8 mouse cellular contexts compared by ENCODE assay signal in genomic region chr11:5160722-5161485, GRCm38 (mm10). TPM values are rescaled to one million over a fixed set of nuclear protein-coding genes. Genes with fewer than 3 reads are reported as not detected.
A peak's percentile ranks its signal among the peaks of the same experiment; 100 is the strongest.
DNase-seq lines count a peak whose midpoint lies in the region; ATAC-seq and TF ChIP-seq lines count a peak whose summit lies in the region.

No protein-coding gene starts in this region.

- H3K4me3 ChIP-seq in heart, postnatal 0 days (ENCODE audit: low read depth, low read length): no peak overlapping the region
- no peak overlapping the region for H3K4me3 ChIP-seq in cortical plate, adult 2 months (ENCODE audit: insufficient read depth, low read length)
- no peak overlapping the region for H3K4me3 ChIP-seq in neural tube, embryonic 11.5 days (ENCODE audit: low read depth, low read length)
- no peak overlapping the region for H3K4me3 ChIP-seq in hindbrain, embryonic 12.5 days
- H3K4me3 ChIP-seq in forebrain, embryonic 11.5 days (ENCODE audit: low read depth, low read length): no peak overlapping the region

- H3K4me1 ChIP-seq in heart, postnatal 0 days (ENCODE audit: control insufficient read depth, insufficient read depth): peaks cover 7% of the 10 kb centered on the region; the same call in 1 of the 2 replicates
- peaks cover 5% of the 10 kb centered on the region for H3K4me1 ChIP-seq in cortical plate, adult 2 months (ENCODE audit: control insufficient read depth, insufficient read depth, low read length)
- no peaks in the 10 kb centered on the region for H3K4me1 ChIP-seq in neural tube, embryonic 11.5 days (ENCODE audit: control insufficient read depth, insufficient read depth, low read length)
- H3K4me1 ChIP-seq in hindbrain, embryonic 12.5 days: peaks cover 12% of the 10 kb centered on the region
- H3K4me1 ChIP-seq in forebrain, embryonic 11.5 days (replicated peaks; ENCODE audit: control insufficient read depth, insufficient read depth, low read length): peaks cover 8% of the 10 kb centered on the region; the same call in 1 of the 2 replicates

- H3K36me3 ChIP-seq in heart, postnatal 0 days (replicated peaks; ENCODE audit: control insufficient read depth, insufficient read depth, low read length): no peaks in the 10 kb centered on the region
- H3K36me3 ChIP-seq in neural tube, embryonic 11.5 days (ENCODE audit: control insufficient read depth, insufficient read depth, low read length): no peaks in the 10 kb centered on the region
- H3K36me3 ChIP-seq in hindbrain, embryonic 12.5 days: no peaks in the 10 kb centered on the region
- H3K36me3 ChIP-seq in forebrain, embryonic 11.5 days (ENCODE audit: control insufficient read depth, insufficient read depth, low read length): no peaks in the 10 kb centered on the region

- no peak for TF ChIP-seq POLR2A in cortical plate, adult 2 months (IDR thresholded peaks at IDR 0.05; ENCODE audit: extremely low read depth, insufficient read depth, low read length)

- WGBS in heart, postnatal 0 days: 71% methylated on average over 17 of the region's 17 CpGs
- WGBS in neural tube, embryonic 11.5 days: 74% methylated on average over 17 of the region's 17 CpGs
- 71% methylated on average over 17 of the region's 17 CpGs for WGBS in hindbrain, embryonic 12.5 days
- 72% methylated on average over 17 of the region's 17 CpGs for WGBS in forebrain, embryonic 11.5 days

- no peak overlapping the region for H3K27ac ChIP-seq in heart, postnatal 0 days (ENCODE audit: low read depth)
- H3K27ac ChIP-seq in cortical plate, adult 2 months (ENCODE audit: insufficient read depth, low read length): no peak overlapping the region
- H3K27ac ChIP-seq in neural tube, embryonic 11.5 days (ENCODE audit: low read depth, low read length): no peak overlapping the region
- no peak overlapping the region for H3K27ac ChIP-seq in hindbrain, embryonic 12.5 days
- no peak overlapping the region for H3K27ac ChIP-seq in forebrain, embryonic 11.5 days (ENCODE audit: low read depth, low read length)

- no peak overlapping the region for H3K4me2 ChIP-seq in heart, postnatal 0 days (ENCODE audit: low read depth, low read length)
- no peak overlapping the region for H3K4me2 ChIP-seq in neural tube, embryonic 11.5 days (ENCODE audit: low read depth)
- no peak overlapping the region for H3K4me2 ChIP-seq in hindbrain, embryonic 12.5 days (replicated peaks)
- H3K4me2 ChIP-seq in forebrain, embryonic 11.5 days (ENCODE audit: low read depth, low read length, severe bottlenecking): no peak overlapping the region

- DNase-seq in heart, postnatal 0 days (ENCODE audit: low spot score): no peak
- no peak for DNase-seq in heart, adult 8-10 months (ENCODE audit: low spot score)
- DNase-seq in right cerebral cortex, postnatal 14 days: peak; percentile 38
- DNase-seq in right cerebral cortex, adult 18-20 months: no peak
- DNase-seq in neural tube, embryonic 11.5 days (ENCODE audit: low spot score): peak; percentile 37
- no peak for DNase-seq in forebrain, embryonic 11.5 days (ENCODE audit: low spot score)

- no peak for ATAC-seq in heart, postnatal 0 days (ENCODE audit: insufficient read depth, low read depth)
- ATAC-seq in neural tube, embryonic 11.5 days (ENCODE audit: insufficient read depth, low FRiP score, low TSS enrichment): no peak
- ATAC-seq in hindbrain, embryonic 12.5 days (ENCODE audit: low FRiP score): no peak
- ATAC-seq in forebrain, embryonic 11.5 days (replicated peaks; ENCODE audit: low FRiP score): no peak

- TF ChIP-seq EP300 in heart, postnatal 0 days (IDR thresholded peaks at IDR 0.05; ENCODE audit: low read depth): no peak

- H3K9me3 ChIP-seq in heart, postnatal 0 days (replicated peaks; ENCODE audit: control insufficient read depth, low read length): 0 out of 2 replicates have a peak, but pooled peaks cover 5% of the 10 kb centered on the region
- H3K9me3 ChIP-seq in neural tube, embryonic 11.5 days (ENCODE audit: control insufficient read depth, low read length): no peaks in the 10 kb centered on the region
- H3K9me3 ChIP-seq in hindbrain, embryonic 12.5 days (replicated peaks): 0 out of 2 replicates have a peak, but pooled peaks cover 5% of the 10 kb centered on the region
- peaks cover 5% of the 10 kb centered on the region for H3K9me3 ChIP-seq in forebrain, embryonic 11.5 days (ENCODE audit: control insufficient read depth, low read length)

- TF ChIP-seq CTCF in heart, postnatal 0 days (IDR thresholded peaks at IDR 0.05; ENCODE audit: low read depth): peak; percentile 65
- TF ChIP-seq CTCF in cortical plate, adult 2 months (IDR thresholded peaks at IDR 0.05; ENCODE audit: extremely low read depth, insufficient read depth, low read length): peak; percentile 56

- no peak overlapping the region for H3K9ac ChIP-seq in heart, postnatal 0 days (replicated peaks; ENCODE audit: low read depth, low read length)
- no peak overlapping the region for H3K9ac ChIP-seq in neural tube, embryonic 11.5 days (ENCODE audit: low read length)
- no peak overlapping the region for H3K9ac ChIP-seq in hindbrain, embryonic 12.5 days
- H3K9ac ChIP-seq in forebrain, embryonic 11.5 days (ENCODE audit: low read length): no peak overlapping the region

- no peaks in the 10 kb centered on the region for H3K27me3 ChIP-seq in heart, postnatal 0 days (ENCODE audit: control insufficient read depth, insufficient read depth, low read length)
- H3K27me3 ChIP-seq in neural tube, embryonic 11.5 days (ENCODE audit: control insufficient read depth, insufficient read depth, low read length): no peaks in the 10 kb centered on the region
- H3K27me3 ChIP-seq in hindbrain, embryonic 12.5 days: no peaks in the 10 kb centered on the region
- no peaks in the 10 kb centered on the region for H3K27me3 ChIP-seq in forebrain, embryonic 11.5 days (ENCODE audit: control insufficient read depth, insufficient read depth, low read length)

RNA-seq across cellular contexts. Expression of gene Emid1, which starts 8.8 kb away (rescaled TPM):
- 1.7 and 8.5 TPM in 2 replicates for total RNA-seq in heart, postnatal 0 days (2014; rRNA removed; ENCODE audit: low replicate concordance)
- polyA plus RNA-seq in heart, postnatal 0 days (2015; fragmentation: Nextera tagmentation; extraction: Ambion mirVana): 4.4 and 5.8 TPM in 2 replicates
- total RNA-seq in heart, adult 8-10 months (2022): 1 to 10 TPM in 1 of 4 experiments, under 1 TPM in 3; 0.73 to 2.0 (median 0.90) TPM
- 8.1 and 9.9 TPM in 2 replicates for polyA plus RNA-seq in cortical plate, adult 2 months (2012; rRNA removed)
- polyA plus RNA-seq in neural tube, embryonic 11.5 days (2014; fragmentation: Nextera tagmentation; extraction: Ambion mirVana): 33.9 and 37.7 TPM in 2 replicates
- polyA plus RNA-seq in hindbrain, embryonic 12.5 days (2016; fragmentation: Nextera tagmentation; extraction: Ambion mirVana): 17.7 and 21.9 TPM in 2 replicates
- polyA plus RNA-seq in forebrain, embryonic 11.5 days (2014; fragmentation: Nextera tagmentation; extraction: Ambion mirVana): 22.2 TPM in 2 replicates

Comparison
In these comparisons a context has a peak if more than half of its experiments do, and no peak if none do; other contexts are left out.
1. DNase-seq: peak in right cerebral cortex, postnatal 14 days (single experiment) and neural tube, embryonic 11.5 days (single experiment); none in heart, postnatal 0 days (single experiment), heart, adult 8-10 months (single experiment), right cerebral cortex, adult 18-20 months (single experiment) and forebrain, embryonic 11.5 days (single experiment).